Mouse (Mus musculus): ENCODE measurements around the gene Klhl22.

The Klhl22 gene

DNA sequence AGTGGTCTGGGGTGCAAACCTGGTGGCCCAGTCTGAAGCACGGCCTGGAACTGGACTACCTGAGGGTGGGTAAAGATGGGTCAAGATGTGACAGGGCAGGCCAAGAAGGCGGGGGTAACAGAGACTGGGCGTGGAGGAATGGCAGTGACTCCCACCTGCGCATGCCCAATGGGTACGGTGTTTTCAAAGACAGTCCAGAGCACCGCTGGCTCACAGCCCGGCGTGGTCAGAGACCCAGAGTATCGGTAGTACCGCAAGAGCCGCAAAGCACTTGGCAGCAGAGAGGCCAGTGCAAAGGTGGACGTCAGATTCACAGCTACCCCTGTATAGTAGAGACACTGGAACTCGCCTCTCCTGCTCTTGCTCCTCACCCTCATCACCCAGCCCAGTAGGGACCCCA lies 76.1 kb downstream of the Klhl22 start:
- TF ChIP-seq NANOG (IDR thresholded peaks at IDR 0.05; ENCODE audit: borderline replicate concordance, low read length): no peak
- no peak for TF ChIP-seq CTCF (conservative IDR thresholded peaks at IDR 0.05; ENCODE audit: low read length)
- no peak for TF ChIP-seq POU5F1 (IDR thresholded peaks at IDR 0.05; ENCODE audit: borderline replicate concordance, low read length)
- Histone ChIP-seq H3K4me1 (replicated peaks; ENCODE audit: low read depth, low read length) (peaks cover 34% of the 10 kb centered on the region), H3K9me3 (ENCODE audit: low read length) (peaks cover 5% of the 10 kb centered on the region; the same call in 1 of the 2 replicates), H3K27me3 (ENCODE audit: insufficient read depth, low read length) (peaks cover 77% of the 10 kb centered on the region), H3K36me3 (ENCODE audit: insufficient read depth, low read length) (peaks cover under 1% of the 10 kb centered on the region; the same call in 1 of the 2 replicates), H3K4me3 (replicated peaks; ENCODE audit: low read length) (no peak overlapping the region)

DNA sequence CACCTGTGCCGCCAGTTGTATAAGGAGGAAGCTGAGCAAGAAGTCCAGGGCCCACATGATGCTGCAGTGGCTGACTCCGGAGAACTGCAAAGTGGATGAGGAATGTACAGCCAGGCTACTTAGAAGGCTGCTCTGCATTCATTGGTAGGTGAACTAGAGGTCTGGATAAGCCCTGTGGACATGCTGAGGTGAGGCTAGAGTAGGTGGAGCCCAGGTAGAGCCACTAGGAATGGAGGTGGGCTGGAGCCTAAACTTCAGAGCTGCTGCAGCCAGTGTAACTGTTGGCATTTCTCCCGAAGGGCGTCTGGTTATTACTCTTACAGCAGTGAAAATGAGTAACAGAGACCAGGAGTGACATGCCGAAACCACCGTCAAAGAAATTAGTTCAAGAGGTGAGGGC lies 78.6 kb downstream of the Klhl22 start, which contains the start of gene Car15:
Gene Car15, minus strand, starts transcription at position 314 of the 400 bp plus-strand sequence.
- H3K27me3 ChIP-seq (ENCODE audit: insufficient read depth, low read length): peaks cover 51% of the 10 kb centered on the region
- H3K36me3 ChIP-seq (ENCODE audit: insufficient read depth, low read length): peaks cover 26% of the 10 kb centered on the region
- peaks cover 13% of the 10 kb centered on the region for H3K4me1 ChIP-seq (replicated peaks; ENCODE audit: low read depth, low read length)
- H3K9me3 ChIP-seq (ENCODE audit: low read length): peaks cover 5% of the 10 kb centered on the region; the same call in 1 of the 2 replicates
- H3K4me3 ChIP-seq (replicated peaks; ENCODE audit: low read length): no peak within 1 kb of the TSS
- TF ChIP-seq POU5F1 (IDR thresholded peaks at IDR 0.05; ENCODE audit: borderline replicate concordance, low read length) (no peak), NANOG (IDR thresholded peaks at IDR 0.05; ENCODE audit: borderline replicate concordance, low read length) (no peak), CTCF (conservative IDR thresholded peaks at IDR 0.05; ENCODE audit: low read length) (no peak)

GRCm38 (mm10) chr16:17839976-17840375 lies 80.6 kb downstream of the Klhl22 start:
- H3K4me1 ChIP-seq (replicated peaks; ENCODE audit: low read depth, low read length): peaks cover 5% of the 10 kb centered on the region; the same call in 1 of the 2 replicates
- TF ChIP-seq CTCF (conservative IDR thresholded peaks at IDR 0.05; ENCODE audit: low read length) (no peak), POU5F1 (IDR thresholded peaks at IDR 0.05; ENCODE audit: borderline replicate concordance, low read length) (no peak), NANOG (IDR thresholded peaks at IDR 0.05; ENCODE audit: borderline replicate concordance, low read length) (no peak)
- H3K27me3 ChIP-seq (ENCODE audit: insufficient read depth, low read length): peaks cover 36% of the 10 kb centered on the region
- no peak overlapping the region for H3K4me3 ChIP-seq (replicated peaks; ENCODE audit: low read length)
- peaks cover 45% of the 10 kb centered on the region for H3K36me3 ChIP-seq (ENCODE audit: insufficient read depth, low read length)
- peaks cover 5% of the 10 kb centered on the region; the same call in 1 of the 2 replicates for H3K9me3 ChIP-seq (ENCODE audit: low read length)

DNA sequence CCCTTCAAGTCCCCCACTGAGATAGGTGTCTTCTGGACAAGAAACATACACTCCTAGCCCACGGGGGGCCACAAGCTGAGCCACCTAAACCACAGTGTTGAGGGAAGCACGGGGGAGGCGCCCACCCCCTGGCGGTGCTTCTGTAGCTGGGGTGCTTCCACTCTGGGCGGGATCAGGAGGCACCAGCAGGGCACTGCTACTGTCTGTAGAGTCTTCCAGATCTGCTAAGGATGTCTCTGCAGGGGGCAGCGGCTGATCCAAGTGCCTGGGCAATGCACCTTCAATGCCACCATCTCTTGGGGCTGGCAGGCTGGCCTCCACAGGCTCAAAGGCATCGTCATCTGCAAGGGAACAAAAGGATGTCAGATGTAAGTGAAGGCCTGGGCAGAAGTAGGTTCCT lies 83.0 kb downstream of the Klhl22 start:
- TF ChIP-seq CTCF (conservative IDR thresholded peaks at IDR 0.05; ENCODE audit: low read length) (no peak), NANOG (IDR thresholded peaks at IDR 0.05; ENCODE audit: borderline replicate concordance, low read length) (no peak), POU5F1 (IDR thresholded peaks at IDR 0.05; ENCODE audit: borderline replicate concordance, low read length) (no peak)
- Histone ChIP-seq H3K27me3 (ENCODE audit: insufficient read depth, low read length) (peaks cover 11% of the 10 kb centered on the region), H3K4me1 (replicated peaks; ENCODE audit: low read depth, low read length) (0 out of 2 replicates have a peak, but pooled peaks cover 3% of the 10 kb centered on the region), H3K9me3 (ENCODE audit: low read length) (peaks cover 5% of the 10 kb centered on the region; the same call in 1 of the 2 replicates), H3K36me3 (ENCODE audit: insufficient read depth, low read length) (peaks cover 70% of the 10 kb centered on the region), H3K4me3 (replicated peaks; ENCODE audit: low read length) (no peak overlapping the region)
